Mouse (Mus musculus): ENCODE measurements around the gene Pde4b. TPM values are rescaled to one million over a fixed set of nuclear protein-coding genes. Genes with fewer than 3 reads are reported as not detected.

Gene Pde4b
- total RNA-seq, 2 experiments from 2014 or later: 119 to 125 TPM

GRCm38 (mm10) chr4:102631624-102632023, 544.3 kb downstream of the Pde4b start:
- DNase-seq (ENCODE audit: low spot score in 2 of 2): no peak

- DNase-seq (ENCODE audit: low spot score in 2 of 2): no peak
Observed at GRCm38 (mm10) chr4:102633241-102633640, 545.9 kb downstream of the Pde4b start.

GRCm38 (mm10) chr4:102635258-102635657, 547.9 kb downstream of the Pde4b start:
- DNase-seq (ENCODE audit: low spot score in 2 of 2): no peak

- no peak for DNase-seq (ENCODE audit: low spot score in 2 of 2)
Observed at GRCm38 (mm10) chr4:102635944-102636343, 548.6 kb downstream of the Pde4b start.

- DNase-seq (ENCODE audit: low spot score in 2 of 2): no peak
Observed at GRCm38 (mm10) chr4:102637348-102637910, 550.1 kb downstream of the Pde4b start.

GRCm38 (mm10) chr4:102640942-102641341, 553.6 kb downstream of the Pde4b start:
- DNase-seq (ENCODE audit: low spot score in 2 of 2): no peak

- DNase-seq (ENCODE audit: low spot score in 2 of 2): no peak
Observed at GRCm38 (mm10) chr4:102644062-102644461, 556.7 kb downstream of the Pde4b start.

- no peak for DNase-seq (ENCODE audit: low spot score in 2 of 2)
Observed at GRCm38 (mm10) chr4:102647056-102647455, 559.7 kb downstream of the Pde4b start.

- DNase-seq (ENCODE audit: low spot score in 2 of 2): no peak
Observed at GRCm38 (mm10) chr4:102655331-102655730, 568.0 kb downstream of the Pde4b start.

- peak; percentile 12 to 19 for DNase-seq (ENCODE audit: low spot score in 2 of 2)
Observed at GRCm38 (mm10) chr4:102656494-102657036, 569.2 kb downstream of the Pde4b start.

Other genes starting within 250 kb of the Pde4b start
- not detected for gene B020004J07Rik, start 243.5 kb upstream of the Pde4b start, total RNA-seq (2021)
- gene C130073F10Rik, start 193.8 kb upstream of the Pde4b start, total RNA-seq (2021): not detected
- gene Gm12800, start 178.4 kb upstream of the Pde4b start, total RNA-seq (2021): not detected
- gene Gm12794, start 147.1 kb upstream of the Pde4b start, total RNA-seq (2021): not detected
- not detected for gene Gm12790, start 106.5 kb upstream of the Pde4b start, total RNA-seq (2021)
- not detected for gene Gm12789, start 100.9 kb upstream of the Pde4b start, total RNA-seq (2021)

All from left cerebral cortex, adult 18-20 months (tissue).